Mouse (Mus musculus) heart, adult 2 months (tissue): Measurements from ENCODE around the gene Ccdc162. TPM values are rescaled to one million over a fixed set of nuclear protein-coding genes. Genes with fewer than 3 reads are reported as not detected.

Experiments used
- DNase-seq, 2 experiments: peaks; one replicate each; pipeline ENCODE4 v3.0.0; 2021
- H3K27ac ChIP-seq: fragments of 200-600 bp; 2 replicates; pipeline ENCODE4 v1.8.1; 2022
- H3K27me3 ChIP-seq: fragments of 200-500 bp; 2 replicates; pipeline ENCODE4 v1.6.1; 2012; ENCODE audit warnings: mild to moderate bottlenecking, low read length, inconsistent platforms, mixed read lengths; ENCODE audit not compliant: control insufficient read depth, insufficient read depth
- H3K36me3 ChIP-seq: fragments of 200-500 bp; 2 replicates; pipeline ENCODE4 v1.6.1; 2012; ENCODE audit warnings: low read length, inconsistent platforms; ENCODE audit not compliant: control insufficient read depth, insufficient read depth
- H3K4me1 ChIP-seq: fragments of 200-500 bp; 2 replicates; pipeline ENCODE4 v1.6.1; 2011; ENCODE audit warnings: low read length; ENCODE audit not compliant: control insufficient read depth, insufficient read depth
- H3K4me3 ChIP-seq: fragments of 200-600 bp; 2 replicates; pipeline ENCODE4 v1.8.1; 2022
- H3K79me2 ChIP-seq: fragments of 200-500 bp; replicated peaks from 2 replicates; pipeline ENCODE4 v1.6.1; 2012; ENCODE audit warnings: mild to moderate bottlenecking, inconsistent platforms, low read length, moderate library complexity, mixed read lengths; ENCODE audit not compliant: control insufficient read depth, insufficient read depth
- H3K9ac ChIP-seq: fragments of 200-500 bp; 2 replicates; pipeline ENCODE4 v1.6.1; 2012; ENCODE audit warnings: low read depth, mild to moderate bottlenecking, control low read depth, inconsistent platforms, low read length, mixed read lengths
- CTCF ChIP-seq: fragments of 200-600 bp; IDR thresholded peaks from 2 replicates; pipeline ENCODE4 v1.8.1; 2022; ENCODE audit warnings: antibody characterized with exemption, mild to moderate bottlenecking, moderate library complexity
- EP300 ChIP-seq: fragments of 200-500 bp; IDR thresholded peaks from 2 replicates; pipeline ENCODE4 v1.6.1; 2011; ENCODE audit warnings: low read depth, low read length, control low read depth; ENCODE audit not compliant: insufficient read depth
- POLR2A ChIP-seq: fragments of 200-500 bp; IDR thresholded peaks from 2 replicates; pipeline ENCODE4 v1.6.1; 2011; ENCODE audit warnings: mild to moderate bottlenecking, low read depth, low read length, control low read depth; ENCODE audit not compliant: insufficient read depth
- WGBS: fragments of 180-500 bp; shearing (Covaris S2); methylation state at CpG from one replicate; pipeline ENCODE4 v1.1.7; 2018; 5-methylcytosine and 5-hydroxymethylcytosine counted together
- intact Hi-C: fragments of 180-260 bp; cut with DNase I; formaldehyde crosslinking; loops from one replicate; pipeline ENCODE4 v1.15.1; 2025
- polyA plus RNA-seq: library from polyadenylated mRNA; depleted of rRNA; stranded (reverse); fragments of >200 nt; gene quantifications from 2 replicates; pipeline ENCODE4 v1.2.3, GENCODE M21; 2012
- total RNA-seq, 2 experiments: library from RNA; stranded (reverse); gene quantifications; 2 replicates each; pipeline ENCODE4 v1.2.3; 2021

The Ccdc162 gene
- total and polyA plus RNA-seq, 3 experiments, result 0.11 to 0.49 TPM; not detected in 1

DNA sequence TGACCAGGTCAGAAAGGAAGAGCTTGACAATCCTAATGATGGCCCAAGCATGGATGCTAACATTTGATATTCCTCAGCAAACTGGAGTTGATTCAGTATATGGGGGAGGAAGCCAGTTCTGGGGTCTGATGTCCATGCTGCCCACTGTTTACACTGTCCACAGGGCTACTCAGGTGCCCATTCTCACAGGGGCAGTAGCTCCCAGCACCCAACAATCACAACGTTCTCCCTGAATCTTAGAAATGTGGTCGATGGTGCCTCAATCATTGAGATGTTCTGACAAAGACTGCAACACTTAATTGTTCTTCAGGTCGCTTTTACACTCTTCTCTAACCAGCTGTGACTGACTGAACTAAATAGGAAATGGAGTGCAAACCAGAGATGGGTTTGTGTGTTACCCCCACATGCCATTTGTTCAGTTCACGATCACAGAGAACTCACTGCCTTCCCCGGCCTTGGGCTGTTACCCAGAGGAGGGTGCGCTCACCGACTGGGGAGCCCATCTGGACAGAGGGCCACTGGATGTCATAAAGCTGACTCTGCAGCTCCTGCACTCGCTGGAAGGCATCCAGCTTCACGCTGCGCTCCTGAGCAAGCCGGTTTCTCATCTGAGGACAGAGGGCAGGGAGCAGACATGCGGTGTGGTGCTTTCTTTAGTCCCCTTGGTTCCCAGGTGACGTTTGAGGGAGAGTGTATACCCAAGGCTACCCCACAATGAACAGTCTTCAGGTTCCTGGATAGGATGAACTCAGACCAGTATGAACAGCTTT is 169.9 kb downstream of the Ccdc162 start:
- no peak for TF ChIP-seq POLR2A
- TF ChIP-seq CTCF, result no peak
- no peak for TF ChIP-seq EP300
- H3K27me3 ChIP-seq, result no peaks in the 10 kb centered on the region
- no peaks in the 10 kb centered on the region for H3K4me1 ChIP-seq
- H3K9ac ChIP-seq, result no peak overlapping the region
- no peak overlapping the region for H3K27ac ChIP-seq
- H3K4me3 ChIP-seq, result no peak overlapping the region
- intact Hi-C loops, result no loop called here
- H3K79me2 ChIP-seq, result no peaks in the 10 kb centered on the region
- 61% methylated on average over 13 of the region's 13 CpGs for WGBS
- DNase-seq, result no peak
- no peaks in the 10 kb centered on the region for H3K36me3 ChIP-seq

DNA sequence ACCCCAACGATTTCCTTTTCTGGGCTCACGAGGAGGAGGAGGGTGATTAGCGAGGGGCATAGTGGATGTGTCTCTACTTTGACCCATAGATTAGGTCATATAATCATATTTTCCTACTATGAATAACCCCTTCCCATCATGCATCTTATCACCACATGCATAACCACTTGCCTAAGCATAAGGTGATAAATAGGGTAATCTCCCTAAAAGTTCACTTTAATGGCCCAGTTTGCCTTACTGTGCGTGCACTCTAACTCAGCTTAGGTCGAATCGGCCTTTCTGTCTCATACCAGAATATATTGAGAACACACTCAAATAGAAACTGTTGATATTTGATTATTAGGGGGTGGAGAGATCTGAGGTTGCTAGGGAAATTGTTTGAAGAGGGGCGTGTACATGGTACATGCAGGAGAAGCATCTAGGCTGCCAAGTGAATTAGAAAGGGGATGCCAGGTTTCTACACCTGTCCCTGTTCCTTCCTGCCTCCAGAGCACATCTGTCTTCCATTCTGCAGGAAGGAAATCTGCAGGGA is 171.1 kb downstream of the Ccdc162 start:
- H3K79me2 ChIP-seq, result no peaks in the 10 kb centered on the region
- DNase-seq, result no peak
- no peaks in the 10 kb centered on the region for H3K4me1 ChIP-seq
- no peaks in the 10 kb centered on the region for H3K36me3 ChIP-seq
- intact Hi-C loops, result no loop called here
- H3K4me3 ChIP-seq, result no peak overlapping the region
- TF ChIP-seq CTCF (no peak), POLR2A (no peak)
- H3K9ac ChIP-seq, result no peak overlapping the region
- H3K27ac ChIP-seq, result no peak overlapping the region
- H3K27me3 ChIP-seq, result no peaks in the 10 kb centered on the region
- WGBS, result 68% methylated on average over 7 of the region's 7 CpGs

DNA sequence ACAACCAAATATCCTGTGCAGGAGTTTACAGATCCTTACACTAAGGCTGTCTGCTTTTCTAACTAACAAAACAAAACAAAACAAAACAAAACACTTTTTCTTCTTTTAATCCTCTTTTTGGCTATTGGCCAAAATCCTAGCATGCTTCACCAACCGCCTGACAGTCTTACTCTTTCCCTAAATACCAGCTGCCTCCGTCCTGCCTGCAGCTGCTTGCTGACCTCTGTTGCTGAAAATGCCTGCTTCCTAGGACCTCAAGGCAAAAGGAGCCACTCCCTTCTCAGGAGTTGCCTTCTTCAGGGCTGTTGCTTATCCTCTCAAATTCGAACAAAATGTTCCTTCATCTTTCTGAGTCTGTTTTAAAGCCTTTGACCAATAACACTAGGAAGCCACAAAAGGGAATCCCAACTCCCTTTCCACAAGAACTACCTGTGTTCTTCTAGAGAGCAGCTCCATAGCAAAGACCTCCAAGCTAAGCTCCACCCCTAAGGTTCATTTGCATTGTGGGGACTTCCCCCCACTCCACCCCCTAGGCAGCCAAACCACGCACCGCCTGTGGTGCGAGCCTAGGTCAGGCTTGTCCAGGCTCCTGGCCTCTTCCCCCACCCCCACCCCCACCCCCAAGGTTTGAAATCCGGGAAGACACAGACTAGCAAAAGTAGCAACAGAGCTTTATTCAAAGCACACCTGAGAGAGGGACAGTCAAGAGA is 171.8 kb downstream of the Ccdc162 start:
- no peaks in the 10 kb centered on the region for H3K79me2 ChIP-seq
- H3K27me3 ChIP-seq, result no peaks in the 10 kb centered on the region
- H3K27ac ChIP-seq, result no peak overlapping the region
- H3K9ac ChIP-seq, result no peak overlapping the region
- H3K4me3 ChIP-seq, result no peak overlapping the region
- no peaks in the 10 kb centered on the region for H3K4me1 ChIP-seq
- no peaks in the 10 kb centered on the region for H3K36me3 ChIP-seq
- TF ChIP-seq CTCF, result no peak
- TF ChIP-seq POLR2A, result no peak
- no peak for TF ChIP-seq EP300
- intact Hi-C loops, result no loop called here
- 26% methylated on average over 7 of the region's 7 CpGs for WGBS
- DNase-seq, result peak in 1 of 2 experiments; percentile 12

DNA sequence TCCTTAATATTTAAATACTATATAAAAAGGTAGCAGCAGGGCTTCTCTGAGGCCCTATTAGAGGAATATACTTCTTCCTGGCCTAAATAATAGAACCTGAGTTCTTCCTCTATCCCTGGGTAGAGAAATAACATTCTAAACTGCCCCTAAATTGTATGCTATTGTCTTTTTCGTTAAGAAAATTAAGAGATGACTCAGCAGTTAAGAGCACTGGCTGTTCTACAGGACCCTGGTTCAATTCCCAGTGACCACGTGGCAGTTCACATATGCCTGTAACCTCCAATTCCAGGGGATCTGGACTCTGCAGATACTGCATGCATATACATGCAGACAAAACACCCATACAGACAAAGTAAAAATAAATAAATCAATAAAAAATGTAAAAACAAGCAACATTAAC is 172.6 kb downstream of the Ccdc162 start:
- Histone ChIP-seq H3K79me2 (no peaks in the 10 kb centered on the region), H3K4me1 (no peaks in the 10 kb centered on the region), H3K27me3 (no peaks in the 10 kb centered on the region), H3K4me3 (no peak overlapping the region), H3K27ac (no peak overlapping the region), H3K9ac (no peak overlapping the region), H3K36me3 (no peaks in the 10 kb centered on the region)
- TF ChIP-seq CTCF, result no peak
- TF ChIP-seq EP300, result no peak
- no peak for TF ChIP-seq POLR2A
- 70% methylated on average over 2 of the region's 2 CpGs for WGBS
- intact Hi-C loops, result no loop called here
- DNase-seq, result no peak

DNA sequence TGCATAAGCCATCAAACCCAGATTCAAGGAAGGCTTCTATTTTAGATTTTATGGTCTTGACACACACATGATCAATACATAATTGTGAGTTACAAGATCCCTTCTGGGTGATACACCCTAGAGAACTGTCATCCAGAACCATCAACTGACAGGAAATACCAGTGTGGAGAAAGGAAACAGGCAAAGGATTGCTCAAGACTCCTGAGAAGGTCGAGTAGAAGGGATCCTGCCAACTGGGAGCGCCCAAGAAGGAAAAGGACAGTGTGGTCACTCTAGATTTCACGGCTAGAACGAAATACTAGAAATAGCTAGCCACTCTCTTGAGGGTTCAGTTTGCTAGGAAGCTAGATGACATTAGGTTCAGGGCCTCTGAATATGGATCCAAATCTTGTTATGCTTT is 173.0 kb downstream of the Ccdc162 start:
- Histone ChIP-seq H3K9ac (no peak overlapping the region), H3K36me3 (no peaks in the 10 kb centered on the region), H3K79me2 (no peaks in the 10 kb centered on the region), H3K27ac (no peak overlapping the region), H3K4me3 (no peak overlapping the region), H3K27me3 (no peaks in the 10 kb centered on the region), H3K4me1 (no peaks in the 10 kb centered on the region)
- no peak for TF ChIP-seq POLR2A
- no peak for TF ChIP-seq CTCF
- no peak for TF ChIP-seq EP300
- intact Hi-C loops, result no loop called here
- no peak for DNase-seq
- WGBS, result 65% methylated on average over 4 of the region's 4 CpGs

DNA sequence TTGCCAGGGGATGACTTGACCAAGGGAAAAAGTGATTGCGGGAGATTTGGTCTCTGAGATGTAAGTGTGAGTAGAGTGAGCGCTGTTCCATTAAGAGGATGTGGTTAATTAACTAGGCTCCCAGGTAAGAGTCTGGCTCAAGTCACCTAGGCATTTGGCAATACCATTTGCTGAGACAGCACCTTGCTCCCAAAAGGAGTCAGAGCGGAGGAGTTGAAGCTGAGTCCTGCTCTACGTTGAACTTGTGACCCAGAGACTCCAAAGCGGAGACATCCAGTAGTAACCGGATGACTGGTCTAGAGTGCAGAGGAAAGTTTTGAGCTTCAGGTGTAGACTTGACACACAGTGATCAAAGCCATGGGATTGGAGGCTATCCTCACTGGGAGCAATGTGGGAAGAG is 174.4 kb downstream of the Ccdc162 start:
- Histone ChIP-seq H3K36me3 (no peaks in the 10 kb centered on the region), H3K4me1 (no peaks in the 10 kb centered on the region), H3K79me2 (no peaks in the 10 kb centered on the region), H3K4me3 (no peak overlapping the region), H3K27me3 (no peaks in the 10 kb centered on the region), H3K27ac (no peak overlapping the region), H3K9ac (no peak overlapping the region)
- intact Hi-C loops, result no loop called here
- TF ChIP-seq CTCF, result no peak
- TF ChIP-seq EP300, result no peak
- TF ChIP-seq POLR2A, result no peak
- no peak for DNase-seq
- WGBS, result 93% methylated on average over 6 of the region's 6 CpGs
